Mouse (Mus musculus): ENCODE data around the gene Cldn16. TPM values are rescaled to one million over a fixed set of nuclear protein-coding genes. Genes with fewer than 3 reads are reported as not detected.

Gene Cldn16
- total and polyA plus RNA-seq, 3 experiments: not detected

- no peak within 1 kb of the TSS for H3K27ac ChIP-seq (ENCODE audit: control insufficient read depth, low read depth, low read length)
- no peak within 1 kb of the TSS for H3K9ac ChIP-seq (ENCODE audit: control insufficient read depth, low read depth, low read length, poor library complexity, severe bottlenecking)
- H3K4me1 ChIP-seq (ENCODE audit: control insufficient read depth in 1 of 2, insufficient read depth in 2 of 2, low read length in 2 of 2): no peaks in the 10 kb centered on the region
- H3K27me3 ChIP-seq (ENCODE audit: control insufficient read depth in 1 of 2, insufficient read depth in 2 of 2, low read length in 2 of 2): peaks cover 0 to 3% of the 10 kb centered on the region in 2 experiments; a peak in 1 of 4 replicates
- TF ChIP-seq MYC (IDR thresholded peaks at IDR 0.05; ENCODE audit: low read depth, low read length) (no peak), E2F4 (IDR thresholded peaks at IDR 0.05; ENCODE audit: borderline replicate concordance, low read depth, low read length) (no peak), ZMIZ1 (IDR thresholded peaks at IDR 0.05; ENCODE audit: low read depth, low read length) (no peak), HCFC1 (IDR thresholded peaks at IDR 0.05; ENCODE audit: low read depth, low read length) (no peak), POLR2AphosphoS5 (IDR thresholded peaks at IDR 0.05; ENCODE audit: borderline replicate concordance, low read depth, low read length) (no peak), RCOR1 (IDR thresholded peaks at IDR 0.05; ENCODE audit: low read depth, low read length) (no peak), NRF1 (IDR thresholded peaks at IDR 0.05; ENCODE audit: insufficient read depth, low read depth, low read length, poor library complexity, severe bottlenecking) (no peak), SMC3 (IDR thresholded peaks at IDR 0.05; ENCODE audit: low read depth, low read length) (no peak), CHD1 (IDR thresholded peaks at IDR 0.05; ENCODE audit: low read depth, low read length) (no peak), MAFK (IDR thresholded peaks at IDR 0.05; ENCODE audit: borderline replicate concordance, low read depth, low read length) (no peak), TCF12 (IDR thresholded peaks at IDR 0.05; ENCODE audit: low read depth, low read length) (no peak), TAL1 (IDR thresholded peaks at IDR 0.05; ENCODE audit: low read length) (no peak), ETS1 (IDR thresholded peaks at IDR 0.05; ENCODE audit: low read depth, low read length) (no peak), ZNF384 (IDR thresholded peaks at IDR 0.05; ENCODE audit: low read depth, low read length) (no peak), USF2 (IDR thresholded peaks at IDR 0.05; ENCODE audit: borderline replicate concordance in 1 of 2, insufficient read depth in 1 of 2, low read depth in 1 of 2, low read length in 2 of 2) (no peak), GABPA (IDR thresholded peaks at IDR 0.05; ENCODE audit: low read depth, low read length) (no peak), MAX (IDR thresholded peaks at IDR 0.05; ENCODE audit: low read length) (no peak), EP300 (IDR thresholded peaks at IDR 0.05; ENCODE audit: low read depth in 1 of 2, low read length in 2 of 2) (no peak), SIN3A (IDR thresholded peaks at IDR 0.05; ENCODE audit: low read length) (no peak)
- no peak for DNase-seq (ENCODE audit: low read depth, low spot score)
- no peak within 1 kb of the TSS for H3K4me3 ChIP-seq (ENCODE audit: control insufficient read depth in 1 of 2, insufficient read depth in 1 of 2, low read depth in 2 of 2, low read length in 2 of 2)
- H3K36me3 ChIP-seq (ENCODE audit: control insufficient read depth in 1 of 2, insufficient read depth in 2 of 2, low read length in 2 of 2): no peaks in the 10 kb centered on the region
- H3K9me3 ChIP-seq (replicated peaks; ENCODE audit: insufficient read depth, low read length): no peaks in the 10 kb centered on the region
- H3K79me2 ChIP-seq (ENCODE audit: control insufficient read depth, insufficient read depth, low read length, poor library complexity): no peaks in the 10 kb centered on the region
Observed at GRCm38 (mm10) chr16:26526669-26527068, 63.7 kb downstream of the Cldn16 start, which contains the start of gene Tmem207. Tmem207 (minus strand) TSS chr16:26526769.

GRCm38 (mm10) chr16:26527931-26528666 is 65.2 kb downstream of the Cldn16 start:
- TF ChIP-seq ELF1 (IDR thresholded peaks at IDR 0.05; ENCODE audit: low read depth, low read length) (no peak), TCF12 (IDR thresholded peaks at IDR 0.05; ENCODE audit: low read depth, low read length) (no peak), CTCF (IDR thresholded peaks at IDR 0.05 in 2 of 3, conservative IDR thresholded peaks at IDR 0.05 in 1 of 3; ENCODE audit: control insufficient read depth in 1 of 3, insufficient read depth in 1 of 3, low read depth in 2 of 3, low read length in 3 of 3, poor library complexity in 1 of 3, severe bottlenecking in 1 of 3) (no peak), MEF2A (IDR thresholded peaks at IDR 0.05; ENCODE audit: extremely low read depth, insufficient replicate concordance, low read depth, low read length, poor library complexity, severe bottlenecking) (no peak)
- no peak for DNase-seq (ENCODE audit: low read depth, low spot score)
- no peaks in the 10 kb centered on the region for H3K9me3 ChIP-seq (replicated peaks; ENCODE audit: insufficient read depth, low read length)
- H3K4me1 ChIP-seq (ENCODE audit: control insufficient read depth in 1 of 2, insufficient read depth in 2 of 2, low read length in 2 of 2): no peaks in the 10 kb centered on the region
- H3K79me2 ChIP-seq (ENCODE audit: control insufficient read depth, insufficient read depth, low read length, poor library complexity): no peaks in the 10 kb centered on the region
- H3K27ac ChIP-seq (ENCODE audit: control insufficient read depth, low read depth, low read length): no peak overlapping the region
- no peaks in the 10 kb centered on the region for H3K36me3 ChIP-seq (ENCODE audit: control insufficient read depth in 1 of 2, insufficient read depth in 2 of 2, low read length in 2 of 2)
- peaks cover 0 to 1% of the 10 kb centered on the region in 2 experiments; a peak in 1 of 4 replicates for H3K27me3 ChIP-seq (ENCODE audit: control insufficient read depth in 1 of 2, insufficient read depth in 2 of 2, low read length in 2 of 2)
- no peak overlapping the region for H3K9ac ChIP-seq (ENCODE audit: control insufficient read depth, low read depth, low read length, poor library complexity, severe bottlenecking)
- no peak overlapping the region for H3K4me3 ChIP-seq (ENCODE audit: control insufficient read depth in 1 of 2, insufficient read depth in 1 of 2, low read depth in 2 of 2, low read length in 2 of 2)
